Mouse (Mus musculus): ENCODE results near the gene Ctc1.

GRCm38 (mm10) chr11:69003592-69003991, 12.1 kb upstream of the Ctc1 start:
- TF ChIP-seq CTCF (IDR thresholded peaks at IDR 0.05; ENCODE audit: borderline replicate concordance, insufficient read depth, low read length) (no peak), POLR2A (IDR thresholded peaks at IDR 0.05; ENCODE audit: low read depth, low read length) (no peak)
